Mouse (Mus musculus) right cerebral cortex, postnatal 4 days (tissue): Measurements from ENCODE around the gene Cnksr1.
"Not testable (repeated sequence)": the region's sequence is repeated elsewhere in the genome, so short reads cannot be mapped to it uniquely, and the experiment has no call there.

Experiments used
- DNase-seq: peaks from one replicate; pipeline ENCODE4 v3.0.0-alpha.2; 2022

The Cnksr1 gene

GRCm38 (mm10) chr4:134238279-134238651 lies at the start of gene Cnksr1:
TSS of gene Cnksr1 (minus strand) at chr4:134238399.
- DNase-seq, result peak; percentile 61

GRCm38 (mm10) chr4:134287575-134288025 lies 49.4 kb upstream of the Cnksr1 start, which contains the start of gene Pdik1l:
TSS of gene Pdik1l (minus strand) at chr4:134287895.
- peak; percentile 69 for DNase-seq

GRCm38 (mm10) chr4:134287168-134287564 lies 49.0 kb upstream of the Cnksr1 start:
- DNase-seq, result peak; percentile 99

- DNase-seq, result peak; percentile 40
Observed at GRCm38 (mm10) chr4:134286226-134287167, 48.3 kb upstream of the Cnksr1 start.

GRCm38 (mm10) chr4:134284942-134285341 lies 46.7 kb upstream of the Cnksr1 start:
- DNase-seq, result no peak

- no peak for DNase-seq
Observed at GRCm38 (mm10) chr4:134273417-134274345, 35.5 kb upstream of the Cnksr1 start.

- DNase-seq, result no peak
Observed at GRCm38 (mm10) chr4:134272731-134273416, 34.7 kb upstream of the Cnksr1 start.

- no peak for DNase-seq
Observed at GRCm38 (mm10) chr4:134271979-134272378, 33.8 kb upstream of the Cnksr1 start.

- DNase-seq, result not testable (repeated sequence)
Observed at GRCm38 (mm10) chr4:134269622-134270021, 31.4 kb upstream of the Cnksr1 start.

GRCm38 (mm10) chr4:134268102-134268655 lies 30.0 kb upstream of the Cnksr1 start:
- no peak for DNase-seq

- no peak for DNase-seq
Observed at GRCm38 (mm10) chr4:134265860-134266585, 27.8 kb upstream of the Cnksr1 start.

- peak; percentile 55 for DNase-seq
Observed at GRCm38 (mm10) chr4:134263191-134263590, 25.0 kb upstream of the Cnksr1 start.

GRCm38 (mm10) chr4:134258354-134258753 lies 20.2 kb upstream of the Cnksr1 start:
- DNase-seq, result no peak

- no peak for DNase-seq
Observed at GRCm38 (mm10) chr4:134257198-134258009, 19.2 kb upstream of the Cnksr1 start.

- DNase-seq, result no peak
Observed at GRCm38 (mm10) chr4:134256407-134257197, 18.4 kb upstream of the Cnksr1 start.

- no peak for DNase-seq
Observed at GRCm38 (mm10) chr4:134255854-134256253, 17.7 kb upstream of the Cnksr1 start.

GRCm38 (mm10) chr4:134254835-134255234 lies 16.6 kb upstream of the Cnksr1 start:
- no peak for DNase-seq

GRCm38 (mm10) chr4:134253722-134254324 lies 15.6 kb upstream of the Cnksr1 start, which contains the start of gene Grrp1:
TSS of gene Grrp1 (minus strand) at chr4:134254106.
- DNase-seq, result no peak
